Mouse (Mus musculus) neural tube, postnatal 0 days (tissue): ENCODE results near the gene Slc9b1. TPM values are rescaled to one million over a fixed set of nuclear protein-coding genes. Genes with fewer than 3 reads are reported as not detected.

Experiments used
- polyA plus RNA-seq: library from polyadenylated mRNA; unstranded; fragments of >200 nt; fragmentation: Nextera tagmentation; extraction: Ambion mirVana; gene quantifications from 2 replicates; pipeline ENCODE4 v1.2.1, GENCODE M21; 2015

The Slc9b1 gene
- polyA plus RNA-seq, result not detected in 2 replicates

DNA sequence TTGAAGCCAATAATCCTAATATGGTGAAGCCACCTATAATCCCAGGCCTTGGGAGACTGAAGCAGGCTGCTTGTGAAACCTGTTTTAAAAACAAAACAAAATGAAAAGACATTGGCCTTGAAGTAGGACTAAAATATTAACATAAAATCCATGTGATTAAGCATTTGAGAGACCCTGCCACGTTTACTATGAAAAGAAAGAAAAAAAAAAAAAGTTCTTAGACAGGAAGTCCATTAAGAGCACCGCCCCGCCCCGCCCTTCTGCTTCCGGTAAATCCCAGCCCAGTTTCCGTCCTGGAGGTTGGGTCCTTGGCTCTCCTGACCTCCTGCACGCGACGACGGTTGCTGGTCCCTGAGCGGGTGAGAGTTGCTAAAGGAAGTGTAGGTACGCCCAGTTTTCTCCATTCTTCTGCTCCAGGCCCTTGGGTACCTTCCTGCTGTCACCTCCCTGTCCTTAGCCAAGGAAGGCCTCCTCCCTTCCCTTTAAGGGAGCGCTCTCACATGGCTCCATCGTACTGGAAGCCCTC, at the start of gene Slc9b1:
TSS of gene Slc9b1 (plus strand) at position 291 of the 526 bp plus-strand sequence.

DNA sequence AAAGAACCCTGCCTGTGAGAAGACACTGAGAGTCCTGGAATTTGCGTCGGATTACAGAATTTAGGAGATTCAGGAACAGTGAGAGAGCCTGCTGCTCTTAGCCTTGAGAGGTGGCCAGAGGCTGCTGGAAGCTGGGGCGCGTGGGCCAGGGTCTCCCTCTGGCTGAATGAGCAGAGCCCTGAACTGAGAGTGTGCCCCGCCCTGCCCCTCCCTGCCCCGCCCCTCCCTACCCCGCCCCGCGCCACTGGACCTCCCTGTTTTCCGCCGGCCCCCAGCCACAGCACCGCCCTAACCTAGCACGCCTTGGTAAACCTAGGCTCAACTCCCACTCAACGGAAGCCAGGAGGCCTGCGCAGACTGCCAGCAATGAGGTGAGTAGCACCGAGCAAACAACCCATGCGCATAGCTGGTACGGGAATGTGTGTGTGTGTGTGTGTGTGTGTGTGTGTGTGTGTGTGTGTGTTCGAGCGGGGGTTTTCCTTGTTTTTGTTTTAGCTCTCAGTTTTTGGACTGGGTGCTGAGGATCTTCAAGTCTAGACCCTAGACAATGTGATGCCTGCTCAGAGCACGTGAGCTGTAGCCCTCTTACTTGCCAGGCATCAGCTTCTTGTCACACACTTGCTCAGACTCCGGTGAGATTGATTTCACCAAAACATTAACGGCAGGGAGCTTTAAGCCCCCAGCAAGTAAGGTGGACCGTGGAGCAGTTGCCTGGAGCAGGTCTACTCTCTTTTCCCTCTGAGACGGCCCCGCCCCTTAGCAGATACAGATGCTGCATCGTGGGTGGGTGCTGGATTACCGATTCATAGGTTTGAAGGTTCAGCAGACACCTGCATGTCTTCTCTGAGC, 40.2 kb upstream of the Slc9b1 start, which contains the start of gene Slc9b2:
TSS of gene Slc9b2 (plus strand) at position 290 of the 849 bp plus-strand sequence.

DNA sequence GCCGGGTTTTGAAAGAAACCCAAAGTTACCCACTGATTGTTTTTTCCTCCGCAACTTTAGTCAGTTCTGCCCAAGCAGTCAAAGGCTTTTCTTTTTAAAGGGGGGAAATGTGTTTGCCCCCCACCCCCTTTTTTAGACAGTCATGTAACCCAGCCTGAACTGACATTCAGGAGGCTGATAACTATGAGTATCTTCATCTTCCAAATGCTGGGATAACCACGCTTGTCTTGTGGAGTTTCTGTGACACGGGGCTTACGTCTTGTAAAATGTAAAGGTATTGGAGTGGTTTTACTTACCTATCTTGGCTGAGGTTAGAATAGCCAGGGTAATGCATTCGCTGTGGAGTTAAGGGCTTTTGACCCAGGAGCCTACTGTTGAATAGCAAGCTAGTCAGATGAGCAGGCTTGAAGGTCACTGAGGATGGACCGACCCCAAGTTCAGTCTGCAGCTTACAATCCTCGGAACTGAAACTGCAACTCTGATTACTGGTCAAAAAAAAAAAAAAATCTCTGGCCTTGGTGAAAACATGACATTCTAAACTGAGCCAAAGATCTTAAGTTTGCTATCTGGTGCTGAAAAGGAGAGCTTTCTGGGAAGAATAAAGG, 75.9 kb downstream of the Slc9b1 start, which contains the start of gene Cisd2:
TSS of gene Cisd2 (minus strand) at position 318 of the 605 bp plus-strand sequence.

DNA sequence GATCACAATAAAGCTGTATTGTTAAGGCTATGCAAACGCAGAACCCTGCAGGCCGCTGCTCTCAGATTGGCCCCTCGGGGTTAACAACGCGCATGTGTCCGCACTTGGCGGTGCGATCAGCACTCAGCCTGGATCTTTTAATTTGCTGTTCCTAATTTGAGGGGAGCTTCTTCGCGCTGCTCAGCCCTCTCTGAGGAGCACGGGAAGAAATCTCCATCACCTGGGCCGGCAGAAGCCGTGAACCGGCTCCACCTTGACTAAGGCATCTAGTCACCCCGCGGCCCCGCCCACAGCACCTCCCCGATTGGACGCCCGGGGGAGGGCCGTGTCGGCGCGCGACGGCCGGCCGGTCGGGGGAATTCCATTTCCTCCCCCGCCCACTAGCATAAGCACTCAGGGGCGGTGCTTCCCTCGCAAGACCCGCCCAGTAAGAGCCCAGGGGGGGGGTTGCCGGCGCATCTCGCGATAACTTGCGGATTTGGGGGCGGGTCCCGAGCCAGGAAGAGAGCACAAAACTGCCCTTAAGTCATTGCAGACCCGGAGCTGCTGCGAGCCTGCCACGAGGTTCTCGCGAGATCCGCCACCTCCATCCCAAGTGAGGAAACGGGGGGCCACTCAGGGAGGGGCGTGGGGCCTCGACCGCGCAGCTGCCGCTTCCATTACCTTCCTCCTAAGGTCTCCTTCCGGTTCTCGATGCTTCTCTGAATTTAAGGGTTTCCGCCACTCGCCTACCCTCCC, 90.1 kb downstream of the Slc9b1 start, which contains the start of gene Ube2d3:
TSS of gene Ube2d3 (plus strand) at position 392 of the 738 bp plus-strand sequence.

Other genes starting within 250 kb of the Slc9b1 start
- gene Cenpe, start 135.5 kb upstream of the Slc9b1 start, polyA plus RNA-seq, result 2.3 and 2.8 TPM in 2 replicates
- 5.8 and 8.0 TPM in 2 replicates for gene Bdh2, start 66.8 kb upstream of the Slc9b1 start, polyA plus RNA-seq
- 2.6 and 3.4 TPM in 2 replicates for gene Slc9b2, start 40.3 kb upstream of the Slc9b1 start, polyA plus RNA-seq
- gene Cisd2, start 75.9 kb downstream of the Slc9b1 start, polyA plus RNA-seq, result 45.5 and 48.2 TPM in 2 replicates
- 282 and 301 TPM in 2 replicates for gene Ube2d3, start 90.1 kb downstream of the Slc9b1 start, polyA plus RNA-seq
- gene Manba, start 137.6 kb downstream of the Slc9b1 start, polyA plus RNA-seq, result 7.9 and 8.3 TPM in 2 replicates